Mouse (Mus musculus): ENCODE data around the gene Itgam. TPM values are rescaled to one million over a fixed set of nuclear protein-coding genes. Genes with fewer than 3 reads are reported as not detected.
A peak's percentile ranks its signal among the peaks of the same experiment; 100 is the strongest.

Gene Itgam
- polyA plus RNA-seq, 1 experiment from 2014 or later = 2.1 TPM

GRCm38 (mm10) chr7:128058576-128058975 is 3.9 kb upstream of the Itgam start:
- Histone ChIP-seq H3K27ac (no peak overlapping the region), H3K4me1 (no peaks in the 10 kb centered on the region), H3K4me2 (no peak overlapping the region), H3K36me3 (no peaks in the 10 kb centered on the region), H3K27me3 (no peaks in the 10 kb centered on the region), H3K9me3 (no peaks in the 10 kb centered on the region), H3K4me3 (no peak overlapping the region), H3K9ac (no peak overlapping the region)
- 0 out of 2 replicates have a peak, but pooled peaks have one; percentile 14 for ATAC-seq (ENCODE audit: insufficient number of reproducible peaks, low FRiP score, low TSS enrichment, low read depth)
- 69% methylated on average over 7 of the region's 7 CpGs for WGBS

- no peaks in the 10 kb centered on the region for H3K36me3 ChIP-seq
- no peaks in the 10 kb centered on the region for H3K9me3 ChIP-seq
- WGBS = 78% methylated on average over 4 of the region's 4 CpGs
- no peaks in the 10 kb centered on the region for H3K4me1 ChIP-seq
- ATAC-seq (ENCODE audit: insufficient number of reproducible peaks, low FRiP score, low TSS enrichment, low read depth) = no peak
- no peaks in the 10 kb centered on the region for H3K27me3 ChIP-seq
- no peak overlapping the region for H3K27ac ChIP-seq
- no peak overlapping the region for H3K9ac ChIP-seq
- no peak overlapping the region for H3K4me3 ChIP-seq
- no peak overlapping the region for H3K4me2 ChIP-seq
These were observed 3.3 kb upstream of the Itgam start for GRCm38 (mm10) chr7:128059091-128059490.

GRCm38 (mm10) chr7:128063211-128063781 is 856 bp downstream of the Itgam start:
- Histone ChIP-seq H3K9me3 (no peaks in the 10 kb centered on the region), H3K9ac (no peak overlapping the region), H3K36me3 (no peaks in the 10 kb centered on the region), H3K4me1 (no peaks in the 10 kb centered on the region), H3K4me3 (no peak overlapping the region), H3K27ac (no peak overlapping the region), H3K4me2 (no peak overlapping the region), H3K27me3 (no peaks in the 10 kb centered on the region)
- WGBS = 85% methylated on average over 6 of the region's 6 CpGs
- no peak for ATAC-seq (ENCODE audit: insufficient number of reproducible peaks, low FRiP score, low TSS enrichment, low read depth)

GRCm38 (mm10) chr7:128065547-128065946 is 3.1 kb downstream of the Itgam start:
- Histone ChIP-seq H3K9me3 (no peaks in the 10 kb centered on the region), H3K4me1 (no peaks in the 10 kb centered on the region), H3K4me3 (no peak overlapping the region), H3K27ac (no peak overlapping the region), H3K4me2 (no peak overlapping the region), H3K27me3 (no peaks in the 10 kb centered on the region), H3K9ac (no peak overlapping the region), H3K36me3 (no peaks in the 10 kb centered on the region)
- ATAC-seq (ENCODE audit: insufficient number of reproducible peaks, low FRiP score, low TSS enrichment, low read depth) = no peak
- WGBS = 79% methylated on average over 5 of the region's 5 CpGs

- H3K27me3 ChIP-seq = no peaks in the 10 kb centered on the region
- no peaks in the 10 kb centered on the region for H3K36me3 ChIP-seq
- no peak for ATAC-seq (ENCODE audit: insufficient number of reproducible peaks, low FRiP score, low TSS enrichment, low read depth)
- H3K4me1 ChIP-seq = no peaks in the 10 kb centered on the region
- H3K9me3 ChIP-seq = no peaks in the 10 kb centered on the region
- WGBS = 70% methylated on average over 3 of the region's 3 CpGs
- no peak overlapping the region for H3K4me3 ChIP-seq
- no peak overlapping the region for H3K27ac ChIP-seq
- H3K4me2 ChIP-seq = no peak overlapping the region
- H3K9ac ChIP-seq = no peak overlapping the region
These were observed 5.4 kb downstream of the Itgam start for GRCm38 (mm10) chr7:128067847-128068246.

- Histone ChIP-seq H3K4me1 (no peaks in the 10 kb centered on the region), H3K27me3 (no peaks in the 10 kb centered on the region), H3K4me3 (no peak overlapping the region), H3K9ac (no peak overlapping the region), H3K9me3 (no peaks in the 10 kb centered on the region), H3K36me3 (no peaks in the 10 kb centered on the region), H3K4me2 (no peak overlapping the region), H3K27ac (no peak overlapping the region)
- ATAC-seq (ENCODE audit: insufficient number of reproducible peaks, low FRiP score, low TSS enrichment, low read depth) = no peak
- WGBS = 70% methylated on average over 2 of the region's 2 CpGs
These were observed 7.4 kb downstream of the Itgam start for GRCm38 (mm10) chr7:128069844-128070243.

GRCm38 (mm10) chr7:128071816-128072215 is 9.4 kb downstream of the Itgam start:
- no peaks in the 10 kb centered on the region for H3K9me3 ChIP-seq
- no peak overlapping the region for H3K4me3 ChIP-seq
- 61% methylated on average over 4 of the region's 4 CpGs for WGBS
- H3K9ac ChIP-seq = no peak overlapping the region
- no peaks in the 10 kb centered on the region for H3K4me1 ChIP-seq
- ATAC-seq (ENCODE audit: insufficient number of reproducible peaks, low FRiP score, low TSS enrichment, low read depth) = no peak
- H3K27ac ChIP-seq = no peak overlapping the region
- H3K4me2 ChIP-seq = no peak overlapping the region
- H3K36me3 ChIP-seq = no peaks in the 10 kb centered on the region
- H3K27me3 ChIP-seq = no peaks in the 10 kb centered on the region

- 69% methylated on average over 8 of the region's 8 CpGs for WGBS
- Histone ChIP-seq H3K9me3 (no peaks in the 10 kb centered on the region), H3K4me3 (no peak overlapping the region), H3K36me3 (no peaks in the 10 kb centered on the region), H3K27me3 (no peaks in the 10 kb centered on the region), H3K9ac (no peak overlapping the region), H3K4me1 (no peaks in the 10 kb centered on the region), H3K27ac (no peak overlapping the region), H3K4me2 (no peak overlapping the region)
- no peak for ATAC-seq (ENCODE audit: insufficient number of reproducible peaks, low FRiP score, low TSS enrichment, low read depth)
These were observed 17.6 kb downstream of the Itgam start for GRCm38 (mm10) chr7:128080012-128080411.

GRCm38 (mm10) chr7:128089141-128089540 is 26.7 kb downstream of the Itgam start:
- Histone ChIP-seq H3K9me3 (no peaks in the 10 kb centered on the region), H3K9ac (no peak overlapping the region), H3K4me2 (no peak overlapping the region), H3K27me3 (no peaks in the 10 kb centered on the region), H3K27ac (no peak overlapping the region), H3K4me3 (no peak overlapping the region), H3K4me1 (no peaks in the 10 kb centered on the region), H3K36me3 (no peaks in the 10 kb centered on the region)
- 73% methylated on average over 7 of the region's 7 CpGs for WGBS
- ATAC-seq (ENCODE audit: insufficient number of reproducible peaks, low FRiP score, low TSS enrichment, low read depth) = no peak

GRCm38 (mm10) chr7:128098135-128098534 is 35.7 kb downstream of the Itgam start:
- no peak overlapping the region for H3K9ac ChIP-seq
- no peaks in the 10 kb centered on the region for H3K4me1 ChIP-seq
- 80% methylated on average over 1 of the region's 1 CpGs for WGBS
- no peaks in the 10 kb centered on the region for H3K9me3 ChIP-seq
- H3K27me3 ChIP-seq = no peaks in the 10 kb centered on the region
- no peak overlapping the region for H3K27ac ChIP-seq
- ATAC-seq (ENCODE audit: insufficient number of reproducible peaks, low FRiP score, low TSS enrichment, low read depth) = no peak
- H3K4me2 ChIP-seq = no peak overlapping the region
- no peaks in the 10 kb centered on the region for H3K36me3 ChIP-seq
- no peak overlapping the region for H3K4me3 ChIP-seq

- Histone ChIP-seq H3K9me3 (no peaks in the 10 kb centered on the region), H3K4me1 (no peaks in the 10 kb centered on the region), H3K27me3 (no peaks in the 10 kb centered on the region), H3K9ac (no peak overlapping the region), H3K4me2 (no peak overlapping the region), H3K27ac (no peak overlapping the region), H3K4me3 (no peak overlapping the region), H3K36me3 (no peaks in the 10 kb centered on the region)
- WGBS = 71% methylated on average over 2 of the region's 2 CpGs
- no peak for ATAC-seq (ENCODE audit: insufficient number of reproducible peaks, low FRiP score, low TSS enrichment, low read depth)
These were observed 38.4 kb downstream of the Itgam start for GRCm38 (mm10) chr7:128100742-128101357.

- H3K4me2 ChIP-seq = no peak overlapping the region
- no peaks in the 10 kb centered on the region for H3K27me3 ChIP-seq
- H3K4me1 ChIP-seq = no peaks in the 10 kb centered on the region
- H3K4me3 ChIP-seq = no peak overlapping the region
- no peak overlapping the region for H3K27ac ChIP-seq
- no peaks in the 10 kb centered on the region for H3K36me3 ChIP-seq
- ATAC-seq (ENCODE audit: insufficient number of reproducible peaks, low FRiP score, low TSS enrichment, low read depth) = no peak
- WGBS = 28% methylated on average over 4 of the region's 4 CpGs
- no peaks in the 10 kb centered on the region for H3K9me3 ChIP-seq
- H3K9ac ChIP-seq = no peak overlapping the region
These were observed 42.8 kb downstream of the Itgam start for GRCm38 (mm10) chr7:128105246-128105645.

GRCm38 (mm10) chr7:128107462-128107861 is 45.0 kb downstream of the Itgam start:
- no peak overlapping the region for H3K4me3 ChIP-seq
- H3K36me3 ChIP-seq = no peaks in the 10 kb centered on the region
- H3K27me3 ChIP-seq = no peaks in the 10 kb centered on the region
- no peak overlapping the region for H3K27ac ChIP-seq
- ATAC-seq (ENCODE audit: insufficient number of reproducible peaks, low FRiP score, low TSS enrichment, low read depth) = no peak
- no peak overlapping the region for H3K4me2 ChIP-seq
- WGBS = 87% methylated on average over 7 of the region's 7 CpGs
- no peak overlapping the region for H3K9ac ChIP-seq
- H3K9me3 ChIP-seq = no peaks in the 10 kb centered on the region
- H3K4me1 ChIP-seq = no peaks in the 10 kb centered on the region
